Mouse (Mus musculus) forebrain, embryonic 11.5 days (tissue): ENCODE results near the gene Aldh3a2. TPM values are rescaled to one million over a fixed set of nuclear protein-coding genes. Genes with fewer than 3 reads are reported as not detected.

Experiments
- ATAC-seq: fragments of 200-750 bp; cut with Nextera tagmentation; replicated peaks from 2 replicates; pipeline ENCODE4 v1.8.0; 2017; ENCODE audit warnings: moderate TSS enrichment; ENCODE audit not compliant: low FRiP score
- DNase-seq: peaks from one replicate; pipeline ENCODE4 v3.0.0-alpha.2; 2017; ENCODE audit warnings: low spot score
- H3K27ac ChIP-seq: fragments of 300-500 bp; sonication (generic); 2 replicates; pipeline ENCODE4 v1.5.1; 2014; ENCODE audit warnings: low read depth, low read length
- H3K27me3 ChIP-seq: fragments of 300-500 bp; sonication (generic); 2 replicates; pipeline ENCODE4 v1.6.1; 2014; ENCODE audit warnings: mild to moderate bottlenecking, low read length, mixed read lengths; ENCODE audit not compliant: control insufficient read depth, insufficient read depth
- H3K36me3 ChIP-seq: fragments of 300-500 bp; sonication (generic); 2 replicates; pipeline ENCODE4 v1.6.1; 2014; ENCODE audit warnings: mild to moderate bottlenecking, low read length, moderate library complexity, mixed read lengths; ENCODE audit not compliant: control insufficient read depth, insufficient read depth
- H3K4me1 ChIP-seq: fragments of 300-500 bp; sonication (generic); replicated peaks from 2 replicates; pipeline ENCODE4 v1.6.1; 2014; ENCODE audit warnings: low read length, mixed read lengths; ENCODE audit not compliant: control insufficient read depth, insufficient read depth
- H3K4me2 ChIP-seq: fragments of 300-500 bp; sonication (generic); 2 replicates; pipeline ENCODE4 v1.6.1; 2014; ENCODE audit warnings: low read depth, mild to moderate bottlenecking, low read length, moderate library complexity, mixed read lengths; ENCODE audit not compliant: severe bottlenecking
- H3K4me3 ChIP-seq: fragments of 300-500 bp; sonication (generic); 2 replicates; pipeline ENCODE4 v1.5.1; 2014; ENCODE audit warnings: low read depth, low read length
- H3K9ac ChIP-seq: fragments of 300-500 bp; sonication (generic); 2 replicates; pipeline ENCODE4 v1.6.1; 2014; ENCODE audit warnings: low read length
- H3K9me3 ChIP-seq: fragments of 300-500 bp; sonication (generic); 2 replicates; pipeline ENCODE4 v1.6.1; 2016; ENCODE audit warnings: low read length, mixed read lengths; ENCODE audit not compliant: control insufficient read depth
- WGBS: fragments of 180-500 bp; shearing (Covaris S2); extraction: QIAGEN DNeasy Blood & Tissue Kit; methylation state at CpG from one replicate; pipeline ENCODE4 v1.1.7; 2014; 5-methylcytosine and 5-hydroxymethylcytosine counted together
- polyA plus RNA-seq: library from polyadenylated mRNA; unstranded; fragments of >200 nt; fragmentation: Nextera tagmentation; extraction: Ambion mirVana; gene quantifications from 2 replicates; pipeline ENCODE4 v1.2.1, GENCODE M21; 2014

Aldh3a2 gene
- polyA plus RNA-seq, 1 experiment from 2014 or later, result 21.8 TPM

DNA sequence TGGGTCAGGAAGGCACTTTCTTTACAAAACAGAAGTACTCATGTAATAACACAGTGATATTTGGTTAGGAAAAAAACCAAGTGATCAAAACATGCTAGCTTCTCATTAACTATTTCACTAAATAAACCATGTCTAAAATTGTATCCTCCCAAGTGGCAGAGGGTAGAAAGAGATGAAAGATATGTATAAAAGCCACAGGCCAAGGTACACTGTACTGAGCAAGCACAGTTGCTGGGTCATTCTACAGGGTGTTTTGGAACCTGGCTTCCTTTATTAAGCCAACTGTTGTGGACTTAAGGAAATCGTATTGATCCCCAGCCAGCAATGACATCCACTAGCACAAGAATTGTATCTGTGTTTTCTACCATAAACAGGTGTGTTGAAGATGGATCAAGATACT, 3.4 kb downstream of the Aldh3a2 start:
- no peaks in the 10 kb centered on the region; the same call in 1 of the 2 replicates for H3K4me1 ChIP-seq
- no peaks in the 10 kb centered on the region for H3K9me3 ChIP-seq
- DNase-seq, result no peak
- no peaks in the 10 kb centered on the region for H3K27me3 ChIP-seq
- no peak for ATAC-seq
- 90% methylated on average over 1 of the region's 1 CpGs for WGBS
- no peak overlapping the region for H3K9ac ChIP-seq
- no peaks in the 10 kb centered on the region; the same call in 1 of the 2 replicates for H3K36me3 ChIP-seq
- H3K4me2 ChIP-seq, result no peak overlapping the region
- no peak overlapping the region for H3K4me3 ChIP-seq
- H3K27ac ChIP-seq, result no peak overlapping the region

DNA sequence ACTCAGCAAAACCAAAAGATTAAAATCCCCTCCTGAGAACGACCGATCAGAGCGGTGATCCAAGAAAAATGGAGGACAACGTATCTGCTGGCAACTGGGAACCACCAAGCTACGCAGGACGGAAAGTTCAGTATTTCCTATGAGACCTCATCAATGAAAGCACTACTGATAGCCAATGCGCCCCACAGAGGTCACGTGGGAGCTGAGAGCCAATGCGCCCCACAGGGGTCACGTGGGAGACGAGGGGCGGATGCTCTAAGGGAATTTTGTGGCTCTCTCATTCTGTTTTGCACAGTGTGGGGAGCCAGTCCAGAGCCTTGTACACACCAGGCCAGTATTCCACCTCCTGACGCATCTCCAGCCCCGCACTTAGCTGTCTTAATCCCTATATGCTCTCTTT, 4.7 kb downstream of the Aldh3a2 start:
- no peaks in the 10 kb centered on the region; the same call in 1 of the 2 replicates for H3K4me1 ChIP-seq
- ATAC-seq, result no peak
- DNase-seq, result no peak
- H3K4me3 ChIP-seq, result no peak overlapping the region
- H3K9ac ChIP-seq, result no peak overlapping the region
- no peaks in the 10 kb centered on the region for H3K9me3 ChIP-seq
- H3K36me3 ChIP-seq, result no peaks in the 10 kb centered on the region; the same call in 1 of the 2 replicates
- 91% methylated on average over 14 of the region's 14 CpGs for WGBS
- H3K27ac ChIP-seq, result no peak overlapping the region
- no peaks in the 10 kb centered on the region for H3K27me3 ChIP-seq
- H3K4me2 ChIP-seq, result no peak overlapping the region

DNA sequence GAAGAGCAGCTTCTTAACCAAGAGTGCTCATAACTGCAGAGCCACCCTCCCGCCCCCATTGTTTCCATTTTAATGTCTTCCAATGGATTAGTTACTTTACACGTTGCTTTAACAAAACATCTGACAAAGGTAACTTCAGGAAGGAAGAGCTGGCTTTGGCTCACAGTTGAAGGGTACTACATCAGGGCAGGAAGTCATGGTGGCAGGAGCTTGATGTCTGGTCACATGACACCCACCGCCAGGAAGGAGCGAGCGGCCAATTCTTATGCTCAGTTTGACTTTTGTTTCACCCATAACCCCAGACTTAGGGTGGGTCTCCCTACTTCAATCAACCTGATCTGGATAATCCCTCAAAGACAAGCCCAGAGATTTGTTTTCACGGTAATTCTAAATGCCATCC, 8.2 kb downstream of the Aldh3a2 start:
- Histone ChIP-seq H3K36me3 (no peaks in the 10 kb centered on the region; the same call in 1 of the 2 replicates), H3K9me3 (no peaks in the 10 kb centered on the region), H3K4me1 (no peaks in the 10 kb centered on the region), H3K9ac (no peak overlapping the region), H3K4me3 (no peak overlapping the region), H3K27ac (no peak overlapping the region), H3K4me2 (no peak overlapping the region), H3K27me3 (no peaks in the 10 kb centered on the region)
- no peak for DNase-seq
- no peak for ATAC-seq
- 92% methylated on average over 6 of the region's 6 CpGs for whole genome bisulfite sequencing

DNA sequence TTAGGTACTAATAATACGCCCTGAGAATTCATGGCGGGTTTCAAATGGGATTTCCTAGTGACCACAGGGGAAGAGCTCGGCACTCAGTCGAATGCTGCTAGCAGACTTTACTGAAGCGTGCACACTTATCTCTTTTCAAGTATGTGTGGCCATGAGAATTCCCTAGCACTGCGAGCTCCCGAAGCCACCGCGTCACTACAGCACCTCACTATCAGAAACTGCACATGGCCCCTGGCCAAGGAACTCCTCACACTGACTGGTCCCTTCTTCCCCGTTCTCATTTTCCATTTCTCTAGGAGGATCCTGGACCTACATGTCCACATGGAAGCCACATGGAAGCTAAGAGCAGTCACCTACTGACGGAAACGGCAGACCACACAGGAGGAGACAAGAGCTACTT, 14.5 kb downstream of the Aldh3a2 start:
- Histone ChIP-seq H3K4me1 (no peaks in the 10 kb centered on the region), H3K27ac (no peak overlapping the region), H3K36me3 (no peaks in the 10 kb centered on the region), H3K9ac (no peak overlapping the region), H3K4me2 (no peak overlapping the region), H3K27me3 (no peaks in the 10 kb centered on the region), H3K4me3 (no peak overlapping the region), H3K9me3 (no peaks in the 10 kb centered on the region)
- WGBS, result 92% methylated on average over 12 of the region's 12 CpGs
- no peak for DNase-seq
- ATAC-seq, result no peak

DNA sequence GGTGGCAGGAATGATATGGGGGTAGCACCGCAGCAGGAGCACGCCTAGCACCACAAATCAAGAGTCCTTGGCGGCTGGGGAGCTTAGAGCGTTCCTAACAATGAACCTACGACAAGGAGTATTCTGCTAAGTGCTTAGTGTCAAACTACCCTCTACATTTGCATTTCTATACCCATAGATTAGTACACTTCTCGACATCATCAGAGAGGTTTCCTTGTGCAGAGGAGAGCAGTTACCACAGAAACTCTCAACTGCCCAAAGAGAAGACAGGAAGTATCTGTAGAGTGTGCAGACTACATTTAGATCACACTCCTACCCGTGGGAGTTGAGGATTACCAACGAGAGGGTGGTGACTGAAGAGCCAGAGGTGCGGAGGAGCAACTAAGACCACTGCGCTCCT, 15.5 kb downstream of the Aldh3a2 start:
- Histone ChIP-seq H3K4me2 (no peak overlapping the region), H3K27me3 (no peaks in the 10 kb centered on the region), H3K36me3 (no peaks in the 10 kb centered on the region), H3K27ac (no peak overlapping the region), H3K4me1 (no peaks in the 10 kb centered on the region), H3K9me3 (no peaks in the 10 kb centered on the region), H3K4me3 (no peak overlapping the region), H3K9ac (no peak overlapping the region)
- no peak for ATAC-seq
- no peak for DNase-seq
- 69% methylated on average over 10 of the region's 10 CpGs for WGBS

DNA sequence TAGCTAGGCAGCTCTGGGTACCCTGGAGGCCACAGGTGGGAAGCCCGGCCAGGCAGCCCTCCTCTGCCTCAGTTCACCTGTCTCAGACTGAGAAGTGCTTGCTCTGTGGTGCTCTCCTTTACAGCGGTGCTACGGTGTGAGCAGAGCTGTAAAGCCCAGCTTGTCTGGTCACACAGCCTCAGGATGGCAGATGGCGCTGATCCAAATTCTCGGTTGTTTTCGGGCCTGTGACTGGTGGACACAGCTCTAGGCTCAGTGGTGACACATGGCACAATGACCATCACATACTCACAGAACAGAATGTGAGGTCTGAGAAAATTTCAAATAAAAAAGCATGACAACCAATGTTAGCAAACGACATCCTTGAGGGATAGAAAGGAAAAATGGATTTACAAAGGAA, 22.9 kb downstream of the Aldh3a2 start:
- DNase-seq, result no peak
- Histone ChIP-seq H3K9ac (no peak overlapping the region), H3K4me2 (no peak overlapping the region), H3K27ac (no peak overlapping the region), H3K4me1 (no peaks in the 10 kb centered on the region), H3K27me3 (no peaks in the 10 kb centered on the region), H3K9me3 (no peaks in the 10 kb centered on the region), H3K36me3 (no peaks in the 10 kb centered on the region), H3K4me3 (no peak overlapping the region)
- 93% methylated on average over 7 of the region's 7 CpGs for WGBS
- ATAC-seq, result no peak

DNA sequence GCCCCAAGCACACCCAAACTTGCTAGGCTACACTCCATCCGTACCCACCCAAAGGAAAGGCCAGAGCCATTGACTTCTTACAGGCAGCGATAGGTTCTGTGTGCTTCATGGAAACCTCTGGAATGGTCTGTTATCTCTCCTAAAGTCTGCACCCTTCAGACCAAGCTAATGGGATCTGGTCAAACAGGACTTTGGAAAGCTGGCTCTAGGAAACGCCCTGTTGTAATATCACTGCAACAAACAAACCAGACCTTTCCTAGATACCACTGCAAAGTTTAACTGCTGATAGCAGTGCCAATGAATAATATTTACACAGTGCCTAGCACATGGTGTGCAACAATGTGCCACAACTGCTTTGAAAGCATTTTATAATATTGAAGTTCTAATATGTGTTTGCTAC, 31.2 kb downstream of the Aldh3a2 start:
- no peak overlapping the region for H3K4me3 ChIP-seq
- no peaks in the 10 kb centered on the region for H3K4me1 ChIP-seq
- no peaks in the 10 kb centered on the region for H3K36me3 ChIP-seq
- H3K9ac ChIP-seq, result no peak overlapping the region
- no peak overlapping the region for H3K4me2 ChIP-seq
- DNase-seq (no peak), ATAC-seq (no peak)
- no peaks in the 10 kb centered on the region for H3K9me3 ChIP-seq
- H3K27ac ChIP-seq, result no peak overlapping the region
- no peaks in the 10 kb centered on the region for H3K27me3 ChIP-seq
- 84% methylated on average over 3 of the region's 3 CpGs for WGBS

DNA sequence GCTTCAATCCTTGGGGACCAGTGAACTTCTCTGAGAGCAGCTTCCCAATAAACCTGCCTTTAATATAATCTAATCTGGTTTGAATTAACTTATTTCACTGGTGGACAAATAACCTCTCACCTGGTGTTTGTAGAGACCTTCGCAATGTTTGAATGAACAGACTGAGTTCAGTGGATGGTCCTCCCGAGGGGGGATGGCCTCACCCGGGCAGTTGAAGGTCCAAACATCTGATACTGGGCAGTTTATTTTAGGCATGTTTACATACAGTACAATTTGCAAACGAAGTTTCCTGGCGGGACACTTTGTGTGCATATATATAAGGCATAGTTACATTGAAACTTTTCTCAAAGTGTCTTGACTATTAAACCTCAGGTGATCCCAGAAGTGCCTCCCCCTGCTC, 33.1 kb downstream of the Aldh3a2 start:
- H3K9ac ChIP-seq, result no peak overlapping the region

DNA sequence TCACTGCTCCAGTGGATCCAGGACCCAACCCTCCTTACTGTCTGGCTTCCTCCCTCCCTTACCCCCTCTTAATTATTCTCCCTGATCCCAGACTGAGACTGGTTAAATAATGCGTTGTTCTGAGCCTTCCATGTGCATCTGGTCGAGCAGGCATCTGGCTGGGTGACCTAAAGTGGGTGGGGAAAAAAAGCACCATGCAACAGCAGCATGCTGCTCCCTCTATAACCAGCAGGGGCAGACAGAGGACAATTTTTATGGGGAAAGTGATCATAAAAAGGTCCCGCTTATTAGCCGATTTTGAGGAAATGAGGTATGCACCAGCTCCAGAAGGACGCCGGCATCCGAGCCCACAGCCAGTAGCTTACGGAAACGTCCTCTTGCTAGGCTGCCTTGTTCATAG, 35.9 kb downstream of the Aldh3a2 start:
- no peak overlapping the region for H3K4me3 ChIP-seq
- H3K4me2 ChIP-seq, result no peak overlapping the region
- no peaks in the 10 kb centered on the region for H3K27me3 ChIP-seq
- ATAC-seq (no peak), DNase-seq (peak; percentile 54)
- no peak overlapping the region for H3K9ac ChIP-seq
- H3K9me3 ChIP-seq, result no peaks in the 10 kb centered on the region
- 18% methylated on average over 9 of the region's 9 CpGs for WGBS
- H3K4me1 ChIP-seq, result no peaks in the 10 kb centered on the region
- H3K36me3 ChIP-seq, result no peaks in the 10 kb centered on the region
- H3K27ac ChIP-seq, result no peak overlapping the region

More for the DNA sequence above, 33.1 kb downstream of the Aldh3a2 start:
- Histone ChIP-seq H3K27me3 (no peaks in the 10 kb centered on the region), H3K27ac (no peak overlapping the region), H3K4me1 (no peaks in the 10 kb centered on the region), H3K4me3 (no peak overlapping the region), H3K9me3 (no peaks in the 10 kb centered on the region), H3K4me2 (no peak overlapping the region), H3K36me3 (no peaks in the 10 kb centered on the region)
- DNase-seq (no peak), ATAC-seq (no peak)
- WGBS, result 74% methylated on average over 5 of the region's 5 CpGs
